Mouse (Mus musculus): ENCODE measurements at regions not wholly inside any gene's neighbourhood (a gene's known extent, or its start where the extent isn't known, plus 50 kb on each side); places are given as distances from the start of the nearest gene placed in this dataset.

DNA sequence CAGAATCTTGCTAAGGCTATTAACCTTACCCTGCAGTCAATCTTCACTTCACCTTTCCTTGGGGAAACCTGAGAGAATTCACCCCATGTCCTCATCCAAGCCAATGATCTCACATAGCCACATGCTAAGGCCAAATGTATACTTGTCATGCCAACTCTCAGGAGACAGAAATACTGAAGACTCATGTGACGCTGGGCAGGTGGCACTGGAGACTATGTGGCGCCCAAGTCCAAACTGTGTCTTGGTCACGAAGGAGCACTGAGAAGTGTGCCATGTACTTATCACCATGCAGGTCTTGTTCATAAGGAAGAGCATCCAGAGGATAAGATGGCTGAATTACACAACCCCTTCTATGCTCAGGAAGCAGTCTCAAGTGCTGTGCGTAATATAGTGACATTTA is 259.4 kb upstream of the Gm9747 start:
- no peak for DNase-seq
- TF ChIP-seq POLR2A (IDR thresholded peaks at IDR 0.05; ENCODE audit: borderline replicate concordance, extremely low read depth, low read depth, low read length) (no peak), CTCF (IDR thresholded peaks at IDR 0.05; ENCODE audit: insufficient read depth, low read length) (no peak)
- 85% methylated on average over 4 of the region's 4 CpGs for WGBS
- no peak overlapping the region for H3K4me3 ChIP-seq (replicated peaks; ENCODE audit: extremely low read depth, low read depth, low read length)
- no peaks in the 10 kb centered on the region for H3K4me1 ChIP-seq (ENCODE audit: control insufficient read depth, insufficient read depth, low read length)

DNA sequence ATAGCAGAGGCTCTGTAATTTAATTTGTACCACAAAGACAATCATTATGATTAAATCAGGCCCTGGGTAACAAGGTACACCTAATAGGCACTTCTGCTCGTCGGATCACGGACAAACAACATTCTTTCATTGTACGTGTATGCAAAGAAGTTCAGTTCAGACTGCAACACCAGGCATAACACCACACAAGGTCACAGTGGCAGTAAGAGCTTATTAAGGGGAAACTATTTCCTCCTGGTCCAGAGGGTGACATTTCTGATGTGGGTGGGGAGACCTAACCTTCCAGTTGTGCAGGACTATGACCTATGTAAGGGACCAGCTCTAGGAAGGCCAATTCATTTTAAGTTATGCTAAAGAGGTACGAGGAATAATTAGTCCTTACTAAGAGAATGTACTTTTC is 225.0 kb upstream of the Gm9747 start:
- WGBS: 70% methylated on average over 5 of the region's 5 CpGs
- DNase-seq: no peak
- Histone ChIP-seq H3K4me1 (ENCODE audit: control insufficient read depth, insufficient read depth, low read length) (no peaks in the 10 kb centered on the region), H3K4me3 (replicated peaks; ENCODE audit: extremely low read depth, low read depth, low read length) (no peak overlapping the region)
- no peak for TF ChIP-seq CTCF (IDR thresholded peaks at IDR 0.05; ENCODE audit: insufficient read depth, low read length)
- TF ChIP-seq POLR2A (IDR thresholded peaks at IDR 0.05; ENCODE audit: borderline replicate concordance, extremely low read depth, low read depth, low read length): no peak

DNA sequence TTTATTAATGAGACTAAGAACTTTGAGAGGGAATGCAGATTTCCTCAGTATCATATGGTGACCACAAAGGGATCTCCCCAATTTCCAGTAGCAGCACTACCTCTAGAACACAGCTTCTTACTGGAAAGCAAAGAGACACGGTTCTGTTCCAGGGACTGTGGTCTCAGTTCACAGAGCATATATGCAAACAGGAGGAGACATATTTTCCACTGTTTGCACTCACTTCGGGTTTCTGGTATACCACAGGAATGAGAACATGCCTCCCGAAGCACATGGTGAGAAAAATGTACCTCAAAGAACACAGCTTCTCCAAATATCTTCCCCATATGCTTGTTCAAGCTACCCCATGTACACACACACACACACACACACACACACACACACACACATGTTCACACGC is 224.1 kb upstream of the Gm9747 start:
- no peak overlapping the region for H3K4me3 ChIP-seq (replicated peaks; ENCODE audit: extremely low read depth, low read depth, low read length)
- no peak for DNase-seq
- WGBS: 63% methylated on average over 4 of the region's 4 CpGs
- no peak for TF ChIP-seq CTCF (IDR thresholded peaks at IDR 0.05; ENCODE audit: insufficient read depth, low read length)
- no peak for TF ChIP-seq POLR2A (IDR thresholded peaks at IDR 0.05; ENCODE audit: borderline replicate concordance, extremely low read depth, low read depth, low read length)
- H3K4me1 ChIP-seq (ENCODE audit: control insufficient read depth, insufficient read depth, low read length): no peaks in the 10 kb centered on the region

DNA sequence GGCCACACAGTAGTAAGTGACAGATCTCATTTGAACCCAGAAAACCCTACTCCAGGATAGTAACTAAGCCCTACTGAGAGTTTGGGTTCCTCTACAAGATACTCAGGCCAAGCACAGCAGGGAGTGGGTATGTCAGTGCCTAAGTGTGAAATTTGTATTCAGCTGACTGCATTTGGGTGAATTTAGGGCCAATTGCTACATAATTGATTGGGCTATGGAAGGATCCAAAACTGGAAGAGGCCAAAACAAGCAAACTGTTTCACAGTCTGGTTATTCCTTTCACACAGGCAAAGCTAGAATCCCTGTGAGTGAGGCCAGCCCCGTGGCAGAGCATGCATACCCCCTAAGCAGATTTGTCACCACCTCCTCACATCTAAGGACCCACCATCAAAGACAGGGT is 221.9 kb upstream of the Gm9747 start:
- 51% methylated on average over 1 of the region's 1 CpGs for WGBS
- TF ChIP-seq CTCF (IDR thresholded peaks at IDR 0.05; ENCODE audit: insufficient read depth, low read length) (no peak), POLR2A (IDR thresholded peaks at IDR 0.05; ENCODE audit: borderline replicate concordance, extremely low read depth, low read depth, low read length) (no peak)
- DNase-seq: no peak
- Histone ChIP-seq H3K4me3 (replicated peaks; ENCODE audit: extremely low read depth, low read depth, low read length) (no peak overlapping the region), H3K4me1 (ENCODE audit: control insufficient read depth, insufficient read depth, low read length) (no peaks in the 10 kb centered on the region)

DNA sequence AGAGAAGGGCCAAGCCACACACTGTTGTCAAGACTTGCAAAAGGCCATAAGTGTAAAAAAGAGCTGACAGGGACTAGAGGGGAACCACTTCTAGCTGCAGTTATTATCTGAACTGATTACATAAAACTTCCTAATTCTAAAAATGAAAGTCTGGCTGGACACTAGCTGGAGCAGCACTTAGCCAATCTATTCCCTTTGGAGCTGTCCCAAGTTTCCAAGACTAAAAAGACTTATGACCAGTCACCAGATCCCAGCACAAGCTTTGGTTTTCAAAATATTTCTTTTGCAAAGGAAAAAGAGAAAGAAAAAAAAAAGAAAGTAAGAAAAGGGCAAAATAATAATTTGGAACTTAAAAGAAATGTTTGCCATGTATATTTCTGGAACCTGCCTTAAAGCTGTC is 217.6 kb upstream of the Gm9747 start:
- no peak for TF ChIP-seq POLR2A (IDR thresholded peaks at IDR 0.05; ENCODE audit: borderline replicate concordance, extremely low read depth, low read depth, low read length)
- no peak for TF ChIP-seq CTCF (IDR thresholded peaks at IDR 0.05; ENCODE audit: insufficient read depth, low read length)
- Histone ChIP-seq H3K4me1 (ENCODE audit: control insufficient read depth, insufficient read depth, low read length) (no peaks in the 10 kb centered on the region), H3K4me3 (replicated peaks; ENCODE audit: extremely low read depth, low read depth, low read length) (no peak overlapping the region)
- no peak for DNase-seq

DNA sequence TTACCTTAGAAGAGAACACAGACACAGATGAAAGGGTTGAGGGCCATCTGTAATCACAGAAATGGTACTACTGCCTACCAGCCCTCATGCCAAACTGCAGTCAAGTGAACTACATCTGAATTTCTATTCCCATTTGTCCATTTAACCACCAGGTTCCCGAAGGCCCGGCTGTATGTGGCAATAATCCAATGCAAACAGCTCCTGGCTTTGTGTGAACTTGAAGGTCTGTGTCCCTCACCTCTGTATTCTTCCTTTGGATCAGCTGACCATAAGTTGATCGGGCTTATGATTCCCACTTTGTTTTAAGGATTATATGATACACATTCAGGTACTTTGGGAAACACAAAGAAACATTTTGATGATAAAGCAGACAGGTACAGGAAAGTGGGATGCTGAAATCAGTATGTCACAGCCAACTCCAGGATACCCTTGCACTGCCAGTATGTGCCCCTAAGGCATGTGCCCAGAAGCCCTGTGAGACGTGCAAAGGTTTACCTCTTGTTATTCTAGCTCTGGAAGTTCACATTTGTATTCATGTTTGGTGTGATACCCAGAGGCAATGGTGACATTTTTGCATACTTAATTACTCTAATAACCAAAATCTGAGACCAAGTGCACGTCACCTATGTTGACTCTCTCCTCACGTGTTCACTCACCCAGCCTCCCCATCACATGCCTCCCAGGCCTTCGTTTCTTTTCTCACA is 214.1 kb upstream of the Gm9747 start:
- TF ChIP-seq CTCF (IDR thresholded peaks at IDR 0.05; ENCODE audit: insufficient read depth, low read length): no peak
- no peak for TF ChIP-seq POLR2A (IDR thresholded peaks at IDR 0.05; ENCODE audit: borderline replicate concordance, extremely low read depth, low read depth, low read length)
- no peaks in the 10 kb centered on the region for H3K4me1 ChIP-seq (ENCODE audit: control insufficient read depth, insufficient read depth, low read length)
- H3K4me3 ChIP-seq (replicated peaks; ENCODE audit: extremely low read depth, low read depth, low read length): no peak overlapping the region
- DNase-seq: no peak
- 75% methylated on average over 7 of the region's 7 CpGs for WGBS

DNA sequence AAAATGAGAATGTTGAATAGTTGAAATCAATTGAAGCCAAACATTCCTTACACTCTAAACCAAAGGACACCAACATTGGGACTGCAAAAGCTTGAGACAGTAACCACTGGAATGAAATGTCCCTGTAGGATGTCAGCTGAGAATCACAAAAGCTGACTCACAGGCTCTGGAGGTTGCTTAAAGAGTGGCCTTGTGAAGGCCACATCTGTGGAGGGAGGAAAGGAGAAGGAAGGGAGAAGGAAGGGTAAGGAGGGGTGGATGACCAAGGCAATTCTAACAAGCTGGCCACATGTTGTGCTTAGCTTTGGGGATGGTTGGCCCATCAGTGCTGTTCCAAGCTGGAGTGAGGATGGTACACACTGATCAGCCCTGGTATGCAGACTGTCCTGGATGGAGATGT is 205.2 kb upstream of the Gm9747 start:
- no peak overlapping the region for H3K4me3 ChIP-seq (replicated peaks; ENCODE audit: extremely low read depth, low read depth, low read length)
- DNase-seq: no peak
- no peaks in the 10 kb centered on the region for H3K4me1 ChIP-seq (ENCODE audit: control insufficient read depth, insufficient read depth, low read length)
- TF ChIP-seq CTCF (IDR thresholded peaks at IDR 0.05; ENCODE audit: insufficient read depth, low read length) (no peak), POLR2A (IDR thresholded peaks at IDR 0.05; ENCODE audit: borderline replicate concordance, extremely low read depth, low read depth, low read length) (no peak)

DNA sequence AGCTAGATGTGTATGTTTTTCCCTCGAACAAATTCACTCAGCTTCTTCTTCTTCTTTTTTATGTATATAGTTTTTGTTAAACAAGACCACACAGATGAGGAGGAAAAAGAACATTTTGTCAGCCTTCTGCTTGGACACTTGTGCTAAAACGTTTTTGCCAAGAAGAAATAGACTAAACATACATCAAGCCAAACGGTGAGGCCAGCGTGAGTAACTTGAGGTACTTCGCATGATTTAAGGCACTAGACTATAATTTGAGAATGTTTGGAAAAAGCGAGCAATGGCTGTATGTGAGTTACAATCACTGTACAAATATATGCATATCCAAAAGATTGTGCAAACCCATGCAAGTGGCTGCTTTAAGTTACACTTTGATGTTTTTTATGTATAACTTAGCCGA is 201.8 kb upstream of the Gm9747 start:
- no peak for DNase-seq
- TF ChIP-seq CTCF (IDR thresholded peaks at IDR 0.05; ENCODE audit: insufficient read depth, low read length) (no peak), POLR2A (IDR thresholded peaks at IDR 0.05; ENCODE audit: borderline replicate concordance, extremely low read depth, low read depth, low read length) (no peak)
- H3K4me3 ChIP-seq (replicated peaks; ENCODE audit: extremely low read depth, low read depth, low read length): no peak overlapping the region
- H3K4me1 ChIP-seq (ENCODE audit: control insufficient read depth, insufficient read depth, low read length): no peaks in the 10 kb centered on the region
- WGBS: 46% methylated on average over 7 of the region's 7 CpGs

DNA sequence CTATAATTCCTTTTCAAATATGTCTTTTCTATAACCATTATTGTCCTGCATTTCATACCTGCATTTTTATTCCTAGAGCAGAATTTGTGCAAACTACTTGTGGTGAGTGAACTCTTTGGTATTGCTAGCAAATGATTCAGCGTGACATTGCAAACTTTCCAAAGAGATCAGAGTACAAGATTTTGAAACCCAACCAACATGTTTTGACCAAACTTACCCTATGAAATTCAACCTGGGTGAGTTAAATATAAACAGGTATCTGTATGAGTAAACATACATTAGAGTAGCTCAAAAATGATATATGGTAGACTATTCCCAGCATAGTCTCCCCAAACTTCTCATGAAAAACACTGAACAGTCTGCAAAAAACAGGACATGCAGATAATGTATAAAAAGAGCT is 200.5 kb upstream of the Gm9747 start:
- DNase-seq: no peak
- Histone ChIP-seq H3K4me1 (ENCODE audit: control insufficient read depth, insufficient read depth, low read length) (no peaks in the 10 kb centered on the region), H3K4me3 (replicated peaks; ENCODE audit: extremely low read depth, low read depth, low read length) (no peak overlapping the region)
- TF ChIP-seq CTCF (IDR thresholded peaks at IDR 0.05; ENCODE audit: insufficient read depth, low read length) (no peak), POLR2A (IDR thresholded peaks at IDR 0.05; ENCODE audit: borderline replicate concordance, extremely low read depth, low read depth, low read length) (no peak)
- WGBS: 83% methylated on average over 1 of the region's 1 CpGs

DNA sequence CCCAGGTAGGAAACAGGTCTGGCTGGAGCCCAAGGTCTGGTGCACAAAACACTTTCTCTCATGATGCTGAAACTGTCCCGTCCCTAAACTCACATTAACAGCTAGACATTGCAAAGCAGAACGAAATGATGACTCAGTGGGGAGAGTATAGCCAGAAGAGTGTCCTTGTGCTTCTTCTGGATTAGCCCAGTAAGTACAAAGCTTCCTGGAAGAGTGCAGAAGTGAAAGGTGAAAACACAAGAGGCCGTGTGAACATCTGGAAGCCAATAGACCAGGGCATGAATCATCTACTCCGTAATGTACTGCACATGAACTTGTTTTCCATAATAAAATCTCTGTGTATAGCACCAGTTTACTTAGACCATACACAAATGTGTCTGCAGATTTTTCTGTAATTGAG is 194.7 kb upstream of the Gm9747 start:
- 78% methylated on average over 4 of the region's 4 CpGs for WGBS
- Histone ChIP-seq H3K4me3 (replicated peaks; ENCODE audit: extremely low read depth, low read depth, low read length) (no peak overlapping the region), H3K4me1 (ENCODE audit: control insufficient read depth, insufficient read depth, low read length) (no peaks in the 10 kb centered on the region)
- no peak for DNase-seq
- TF ChIP-seq CTCF (IDR thresholded peaks at IDR 0.05; ENCODE audit: insufficient read depth, low read length) (no peak), POLR2A (IDR thresholded peaks at IDR 0.05; ENCODE audit: borderline replicate concordance, extremely low read depth, low read depth, low read length) (no peak)
